Mouse (Mus musculus): ENCODE data around the gene Qpctl. TPM values are rescaled to one million over a fixed set of nuclear protein-coding genes. Genes with fewer than 3 reads are reported as not detected.
"Not testable (repeated sequence)": the region's sequence is repeated elsewhere in the genome, so short reads cannot be mapped to it uniquely, and the experiment has no call there.

The Qpctl gene
- total and polyA plus RNA-seq, 3 experiments, result 3.1 to 6.5 TPM; not detected in 1

- no peaks in the 10 kb centered on the region for H3K9me3 ChIP-seq (replicated peaks; ENCODE audit: insufficient read depth, low read length)
- no peak overlapping the region for H3K9ac ChIP-seq (ENCODE audit: control insufficient read depth, low read depth, low read length, poor library complexity, severe bottlenecking)
- no peak overlapping the region for H3K27ac ChIP-seq (ENCODE audit: control insufficient read depth, low read depth, low read length)
- H3K79me2 ChIP-seq (ENCODE audit: control insufficient read depth, insufficient read depth, low read length, poor library complexity), result peaks cover 12% of the 10 kb centered on the region
- TF ChIP-seq UBTF (IDR thresholded peaks at IDR 0.05; ENCODE audit: borderline replicate concordance, insufficient read depth, low read depth, low read length) (no peak), POLR2A (IDR thresholded peaks at IDR 0.05; ENCODE audit: control insufficient read depth in 1 of 2, insufficient read depth in 1 of 2, low read depth in 1 of 2, low read length in 2 of 2, poor library complexity in 1 of 2) (peak in 1 of 2 experiments; percentile 10; a peak in 1 of 4 replicates)
- no peaks in the 10 kb centered on the region for H3K27me3 ChIP-seq (ENCODE audit: control insufficient read depth in 1 of 2, insufficient read depth in 2 of 2, low read length in 2 of 2)
- H3K4me1 ChIP-seq (ENCODE audit: control insufficient read depth in 1 of 2, insufficient read depth in 2 of 2, low read length in 2 of 2), result peaks cover 0 to 9% of the 10 kb centered on the region in 2 experiments; a peak in 1 of 4 replicates
- DNase-seq (ENCODE audit: low read depth, low spot score), result no peak
- peaks cover 0 to 9% of the 10 kb centered on the region in 2 experiments; a peak in 2 of 4 replicates for H3K36me3 ChIP-seq (ENCODE audit: control insufficient read depth in 1 of 2, insufficient read depth in 2 of 2, low read length in 2 of 2)
- H3K4me3 ChIP-seq (ENCODE audit: control insufficient read depth in 1 of 2, insufficient read depth in 1 of 2, low read depth in 2 of 2, low read length in 2 of 2), result no peak overlapping the region
Observed at GRCm38 (mm10) chr7:19154796-19155195, 5.7 kb upstream of the Qpctl start.

DNA sequence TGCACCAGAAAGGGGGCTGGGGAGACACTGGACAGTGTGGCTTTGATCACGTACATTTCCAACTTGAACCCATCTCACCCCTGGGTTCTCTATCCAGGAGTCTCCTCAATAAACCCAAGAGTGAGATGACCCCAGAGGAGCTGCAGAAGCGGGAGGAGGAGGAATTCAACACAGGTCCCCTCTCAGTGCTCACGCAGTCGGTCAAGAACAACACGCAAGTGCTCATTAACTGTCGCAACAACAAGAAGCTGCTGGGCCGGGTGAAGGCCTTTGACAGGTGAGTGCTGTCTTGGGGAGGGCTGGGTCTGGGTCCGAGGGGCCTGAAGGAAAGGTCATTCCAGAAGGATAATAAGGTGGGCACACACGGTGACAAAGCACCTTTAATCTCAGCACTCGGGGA lies 2.0 kb upstream of the Qpctl start:
- not testable (repeated sequence) for H3K36me3 ChIP-seq (ENCODE audit: control insufficient read depth in 1 of 2, insufficient read depth in 2 of 2, low read length in 2 of 2); H3K9ac ChIP-seq (ENCODE audit: control insufficient read depth, low read depth, low read length, poor library complexity, severe bottlenecking); DNase-seq (ENCODE audit: low read depth, low spot score); H3K9me3 ChIP-seq (replicated peaks; ENCODE audit: insufficient read depth, low read length); H3K4me3 ChIP-seq (ENCODE audit: control insufficient read depth in 1 of 2, insufficient read depth in 1 of 2, low read depth in 2 of 2, low read length in 2 of 2); H3K27ac ChIP-seq (ENCODE audit: control insufficient read depth, low read depth, low read length); H3K27me3 ChIP-seq (ENCODE audit: control insufficient read depth in 1 of 2, insufficient read depth in 2 of 2, low read length in 2 of 2)
- H3K79me2 ChIP-seq (ENCODE audit: control insufficient read depth, insufficient read depth, low read length, poor library complexity), result peaks cover 14% of the 10 kb centered on the region
- H3K4me1 ChIP-seq (ENCODE audit: control insufficient read depth in 1 of 2, insufficient read depth in 2 of 2, low read length in 2 of 2), result peaks cover 4 to 17% of the 10 kb centered on the region in 2 experiments; a peak in 3 of 4 replicates

DNA sequence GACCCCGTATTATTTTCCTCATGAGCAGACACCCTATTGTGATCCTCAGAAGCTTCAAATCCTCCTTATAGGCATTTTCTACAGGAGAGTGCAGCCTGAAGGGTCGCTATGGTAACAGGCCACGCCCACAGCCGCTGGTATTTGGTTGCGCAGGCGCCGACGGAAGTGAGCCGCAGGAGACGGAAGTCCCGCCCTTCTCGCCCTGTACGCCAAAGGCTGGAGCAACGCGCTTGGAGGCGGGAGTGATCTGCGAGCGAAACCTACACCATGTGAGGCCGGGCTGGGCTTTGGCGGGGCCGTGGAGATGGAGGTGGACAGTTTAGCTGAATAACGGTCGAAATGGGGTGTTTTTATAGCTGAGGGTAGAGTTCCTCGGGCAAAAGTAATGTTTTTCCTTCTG lies 535 bp upstream of the Qpctl start, which contains the start of gene Snrpd2:
Gene Snrpd2, plus strand, starts transcription at position 97 of the 400 bp plus-strand sequence.
- peak; percentile 98 for DNase-seq (ENCODE audit: low read depth, low spot score)
- H3K79me2 ChIP-seq (ENCODE audit: control insufficient read depth, insufficient read depth, low read length, poor library complexity), result peaks cover 14% of the 10 kb centered on the region
- peak within 1 kb of the TSS; percentile 94 for H3K9ac ChIP-seq (ENCODE audit: control insufficient read depth, low read depth, low read length, poor library complexity, severe bottlenecking)
- peak within 1 kb of the TSS; percentile 88 to 89 for H3K4me3 ChIP-seq (ENCODE audit: control insufficient read depth in 1 of 2, insufficient read depth in 1 of 2, low read depth in 2 of 2, low read length in 2 of 2)
- H3K9me3 ChIP-seq (replicated peaks; ENCODE audit: insufficient read depth, low read length), result no peaks in the 10 kb centered on the region
- no peaks in the 10 kb centered on the region for H3K27me3 ChIP-seq (ENCODE audit: control insufficient read depth in 1 of 2, insufficient read depth in 2 of 2, low read length in 2 of 2)
- peaks cover 4 to 17% of the 10 kb centered on the region in 2 experiments; a peak in 3 of 4 replicates for H3K4me1 ChIP-seq (ENCODE audit: control insufficient read depth in 1 of 2, insufficient read depth in 2 of 2, low read length in 2 of 2)
- peak within 1 kb of the TSS; percentile 94 for H3K27ac ChIP-seq (ENCODE audit: control insufficient read depth, low read depth, low read length)
- peaks cover 0 to 6% of the 10 kb centered on the region in 2 experiments; a peak in 2 of 4 replicates for H3K36me3 ChIP-seq (ENCODE audit: control insufficient read depth in 1 of 2, insufficient read depth in 2 of 2, low read length in 2 of 2)
- TF ChIP-seq SMC3 (IDR thresholded peaks at IDR 0.05; ENCODE audit: low read depth, low read length) (no peak), EP300 (IDR thresholded peaks at IDR 0.05; ENCODE audit: low read depth in 1 of 2, low read length in 2 of 2) (no peak), BHLHE40 (IDR thresholded peaks at IDR 0.05; ENCODE audit: borderline replicate concordance, low read depth, low read length) (no peak), HCFC1 (IDR thresholded peaks at IDR 0.05; ENCODE audit: low read depth, low read length) (peak; percentile 88), GABPA (IDR thresholded peaks at IDR 0.05; ENCODE audit: low read depth, low read length) (no peak), MAFK (IDR thresholded peaks at IDR 0.05; ENCODE audit: borderline replicate concordance, low read depth, low read length) (no peak), RAD21 (IDR thresholded peaks at IDR 0.05; ENCODE audit: low read depth, low read length) (no peak), MYB (IDR thresholded peaks at IDR 0.05; ENCODE audit: low read depth, low read length) (no peak), ETS1 (IDR thresholded peaks at IDR 0.05; ENCODE audit: low read depth, low read length) (peak; percentile 43; the same call in 1 of the 2 replicates), TAL1 (IDR thresholded peaks at IDR 0.05; ENCODE audit: low read length) (no peak), E2F4 (IDR thresholded peaks at IDR 0.05; ENCODE audit: borderline replicate concordance, low read depth, low read length) (no peak; the same call in 1 of the 2 replicates), POLR2AphosphoS2 (IDR thresholded peaks at IDR 0.05; ENCODE audit: low read length) (peak; percentile 87), USF2 (IDR thresholded peaks at IDR 0.05; ENCODE audit: borderline replicate concordance in 1 of 2, insufficient read depth in 1 of 2, low read depth in 1 of 2, low read length in 2 of 2) (no peak), ZNF384 (IDR thresholded peaks at IDR 0.05; ENCODE audit: low read depth, low read length) (no peak), CHD2 (IDR thresholded peaks at IDR 0.05; ENCODE audit: low read length) (no peak), POLR2AphosphoS5 (IDR thresholded peaks at IDR 0.05; ENCODE audit: borderline replicate concordance, low read depth, low read length) (no peak), TBP (IDR thresholded peaks at IDR 0.05; ENCODE audit: low read depth, low read length) (peak; percentile 84), MEF2A (IDR thresholded peaks at IDR 0.05; ENCODE audit: extremely low read depth, insufficient replicate concordance, low read depth, low read length, poor library complexity, severe bottlenecking) (no peak), MXI1 (IDR thresholded peaks at IDR 0.05; ENCODE audit: low read depth, low read length) (peak; percentile 98), ZC3H11A (IDR thresholded peaks at IDR 0.05; ENCODE audit: low read depth, low read length) (no peak), MYC (IDR thresholded peaks at IDR 0.05; ENCODE audit: low read depth, low read length) (peak; percentile 66), NELFE (IDR thresholded peaks at IDR 0.05; ENCODE audit: low read depth, low read length) (peak; percentile 94), POLR2A (IDR thresholded peaks at IDR 0.05; ENCODE audit: control insufficient read depth in 1 of 2, insufficient read depth in 1 of 2, low read depth in 1 of 2, low read length in 2 of 2, poor library complexity in 1 of 2) (peak; percentile 68 to 94; a peak in 3 of 4 replicates), GATA1 (IDR thresholded peaks at IDR 0.05; ENCODE audit: low read depth, low read length) (no peak)
